Mouse (Mus musculus) brain, embryonic 14.5 days (tissue): ENCODE measurements around the gene Rasal3. TPM values are rescaled to one million over a fixed set of nuclear protein-coding genes. Genes with fewer than 3 reads are reported as not detected.

Experiments used
- DNase-seq: peaks from one replicate; pipeline ENCODE4 v3.0.0-alpha.2; 2011; ENCODE audit warnings: low read depth
- CTCF ChIP-seq: fragments of 200-500 bp; IDR thresholded peaks from 2 replicates; pipeline ENCODE4 v1.5.1; 2012; ENCODE audit warnings: inconsistent platforms, mild to moderate bottlenecking, moderate library complexity, borderline replicate concordance; ENCODE audit not compliant: insufficient read depth, insufficient read length; ENCODE audit errors: extremely low read depth
- POLR2A ChIP-seq: fragments of 200-500 bp; IDR thresholded peaks from 2 replicates; pipeline ENCODE4 v1.6.1; 2012; ENCODE audit warnings: mild to moderate bottlenecking, inconsistent platforms, borderline replicate concordance; ENCODE audit not compliant: poor library complexity, insufficient read depth, insufficient read length, severe bottlenecking; ENCODE audit errors: extremely low read depth
- polyA plus RNA-seq: library from polyadenylated mRNA; depleted of rRNA; stranded (reverse); fragments of >200 nt; gene quantifications from 2 replicates; pipeline ENCODE4 v1.2.3, GENCODE M21; 2012

Rasal3 gene
- polyA plus RNA-seq, 1 experiment = 0.63 TPM

DNA sequence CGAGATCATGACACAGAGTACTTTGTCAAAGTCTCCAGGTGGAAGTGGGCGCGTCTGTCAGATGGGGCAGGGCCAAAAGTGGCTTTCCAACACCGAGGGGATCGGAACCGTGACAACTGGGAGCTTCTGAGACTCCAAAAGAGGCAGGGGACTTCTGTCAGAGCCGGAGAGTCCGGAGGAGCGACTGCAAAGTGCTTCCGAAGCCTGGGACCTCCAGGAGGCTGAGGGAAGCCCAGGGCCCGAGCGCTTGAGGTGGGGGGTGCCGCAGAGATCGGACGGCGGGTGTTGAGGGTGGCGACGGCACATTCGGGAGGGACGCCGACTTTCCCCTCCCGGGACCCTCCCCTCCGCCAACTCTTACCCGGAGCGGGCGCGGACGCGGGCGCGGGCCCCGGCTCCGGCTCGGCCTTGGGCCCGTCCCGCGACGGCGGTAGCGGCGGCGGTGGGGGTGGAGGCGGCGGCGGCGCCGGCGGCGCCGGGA is 39.5 kb downstream of the Rasal3 start:
- DNase-seq = peak; percentile 26
- TF ChIP-seq CTCF (no peak), POLR2A (no peak)

DNA sequence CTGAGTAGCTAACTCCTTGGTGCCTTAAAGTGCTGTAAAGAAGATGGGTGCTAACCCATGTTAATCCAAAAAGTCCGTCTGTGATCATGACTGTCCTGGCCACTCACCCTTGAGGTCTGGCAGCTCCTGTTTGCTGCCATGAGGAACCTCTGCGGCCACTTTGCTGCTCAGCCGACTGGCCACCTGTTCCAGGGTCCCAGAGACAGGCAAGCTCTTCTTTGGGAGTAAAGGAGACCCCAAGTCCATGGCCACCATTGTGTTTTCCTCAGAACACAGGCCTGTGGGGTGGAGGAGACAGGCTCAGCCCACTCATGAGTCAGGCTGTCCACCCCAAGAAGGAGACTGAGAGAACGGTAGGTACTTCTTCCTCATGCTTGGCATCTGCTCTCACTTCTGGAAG is 40.7 kb downstream of the Rasal3 start:
- no peak for TF ChIP-seq POLR2A
- TF ChIP-seq CTCF = no peak
- DNase-seq = no peak

DNA sequence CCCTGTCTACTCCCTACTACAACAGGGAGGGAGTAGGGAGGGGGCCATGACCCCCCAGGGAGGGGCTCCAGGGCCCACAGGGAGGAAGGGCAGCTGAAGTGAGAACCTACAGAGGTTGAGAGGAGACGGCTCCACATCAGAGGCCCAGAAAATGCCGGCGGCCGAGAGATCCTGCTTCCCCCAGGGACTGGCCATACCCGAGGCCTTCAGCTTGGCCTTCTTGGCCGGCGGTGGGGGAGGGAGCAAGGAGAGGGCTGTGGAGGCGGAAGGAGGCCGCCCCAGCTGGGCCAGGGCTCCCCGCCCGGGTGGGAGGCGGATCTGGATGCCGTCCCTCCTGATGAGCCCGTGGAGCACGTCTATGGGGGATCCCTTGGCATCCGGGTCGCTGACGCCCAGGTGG is 43.5 kb downstream of the Rasal3 start:
- DNase-seq = no peak
- TF ChIP-seq CTCF (no peak), POLR2A (no peak)

DNA sequence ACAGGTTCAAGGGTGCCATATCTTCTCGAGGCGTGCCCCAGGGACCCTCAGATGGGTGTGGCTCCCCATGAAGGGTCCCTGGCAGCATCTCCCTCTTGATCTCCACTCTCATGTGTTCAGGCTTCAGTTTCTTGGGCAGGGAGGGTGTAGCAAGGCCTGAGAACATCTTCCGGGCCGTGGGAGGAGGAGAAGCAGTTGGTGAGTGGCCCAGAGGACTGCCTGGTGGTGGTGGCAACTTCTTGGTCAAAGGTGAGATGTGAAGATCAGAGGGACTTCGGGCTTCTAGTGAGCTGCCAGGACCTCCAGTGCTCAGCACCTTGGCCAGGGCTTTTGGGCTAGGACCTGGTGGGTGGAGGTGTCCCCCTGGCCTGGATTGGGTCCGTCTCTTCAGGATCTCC is 44.4 kb downstream of the Rasal3 start:
- no peak for DNase-seq
- no peak for TF ChIP-seq CTCF
- no peak for TF ChIP-seq POLR2A

DNA sequence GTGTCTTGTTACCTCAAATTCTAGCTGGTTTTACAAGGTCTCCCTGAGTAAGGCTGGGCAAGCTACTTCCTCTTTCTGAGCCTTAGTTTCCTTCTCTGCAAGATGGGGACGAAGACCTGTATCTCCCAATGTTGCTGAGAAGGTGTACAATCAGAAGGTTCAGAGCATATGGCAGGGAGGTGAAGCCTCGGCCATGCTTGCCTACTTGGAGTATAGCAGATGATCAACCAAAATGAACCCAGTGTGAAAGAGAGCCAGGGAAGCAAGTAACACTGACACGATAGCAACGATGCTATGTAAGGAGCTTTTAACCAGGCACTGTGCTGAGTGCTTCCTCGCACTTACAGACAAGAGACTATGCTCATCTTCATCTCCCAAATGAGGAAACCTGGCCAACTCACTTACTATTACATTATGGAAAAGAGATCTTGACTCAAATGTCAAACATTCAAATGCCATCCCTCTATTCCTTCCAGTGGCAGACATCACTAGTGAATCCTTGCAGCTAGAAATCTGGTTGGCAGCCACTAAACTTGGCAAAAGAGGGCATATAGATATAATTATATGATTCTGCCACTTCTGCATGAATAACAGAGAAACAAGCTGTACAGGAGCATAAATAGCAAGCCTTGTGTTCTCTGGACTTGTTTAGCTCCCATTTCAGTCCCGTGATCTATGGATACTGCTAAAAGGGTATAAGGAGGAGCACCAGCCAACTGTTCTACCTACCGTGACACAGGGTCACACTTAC is 45.0 kb downstream of the Rasal3 start:
- DNase-seq = no peak
- TF ChIP-seq CTCF = no peak
- TF ChIP-seq POLR2A = no peak

DNA sequence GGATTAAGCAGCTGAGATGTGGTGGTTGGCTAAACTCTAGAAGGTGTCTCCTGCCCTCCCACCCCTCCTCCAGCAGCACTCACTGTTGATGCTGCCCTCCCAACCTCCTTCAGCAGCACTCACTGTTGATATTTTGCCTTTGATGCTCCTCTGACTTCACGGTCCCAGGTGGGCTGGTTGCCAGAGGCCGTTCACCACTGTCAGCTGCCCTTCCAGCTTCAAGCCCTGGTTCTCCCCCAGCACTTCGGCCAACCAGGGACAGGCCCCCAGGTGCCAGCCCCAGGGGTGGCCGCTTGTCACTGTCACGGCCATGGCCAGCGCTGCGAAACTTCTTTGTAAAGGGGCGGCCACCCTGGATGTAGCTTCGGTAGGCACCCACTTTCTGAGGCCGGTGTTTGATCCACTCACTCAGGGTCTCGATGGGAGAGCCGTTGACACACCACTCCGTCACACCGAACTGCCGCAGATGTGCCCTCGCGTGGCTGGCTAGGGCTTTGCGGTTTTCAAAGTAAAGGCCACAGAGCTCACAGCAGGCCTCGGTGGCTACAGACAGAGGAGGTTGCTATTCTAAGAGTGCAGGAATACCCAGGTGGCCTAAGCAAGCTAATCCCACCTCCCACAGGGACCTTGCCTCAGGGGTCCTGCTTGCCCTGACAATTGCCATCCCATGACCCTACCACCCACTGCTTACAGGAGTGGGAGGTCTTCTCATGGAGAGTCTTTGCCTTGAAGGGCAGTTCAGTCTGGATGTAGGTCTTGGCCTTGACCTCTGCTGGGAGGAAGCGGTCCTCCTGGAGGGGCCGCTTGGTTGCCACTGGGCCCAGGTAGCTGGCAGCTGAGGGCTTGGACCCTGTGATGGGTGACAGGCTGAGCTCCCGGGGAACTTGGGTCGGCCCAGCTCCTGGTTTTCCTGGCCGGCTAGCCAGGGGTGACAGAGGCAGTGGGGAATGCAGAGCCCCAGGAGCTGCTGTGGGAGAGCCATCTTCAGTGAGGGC is 46.3 kb downstream of the Rasal3 start:
- no peak for TF ChIP-seq CTCF
- TF ChIP-seq POLR2A = no peak
- DNase-seq = no peak

DNA sequence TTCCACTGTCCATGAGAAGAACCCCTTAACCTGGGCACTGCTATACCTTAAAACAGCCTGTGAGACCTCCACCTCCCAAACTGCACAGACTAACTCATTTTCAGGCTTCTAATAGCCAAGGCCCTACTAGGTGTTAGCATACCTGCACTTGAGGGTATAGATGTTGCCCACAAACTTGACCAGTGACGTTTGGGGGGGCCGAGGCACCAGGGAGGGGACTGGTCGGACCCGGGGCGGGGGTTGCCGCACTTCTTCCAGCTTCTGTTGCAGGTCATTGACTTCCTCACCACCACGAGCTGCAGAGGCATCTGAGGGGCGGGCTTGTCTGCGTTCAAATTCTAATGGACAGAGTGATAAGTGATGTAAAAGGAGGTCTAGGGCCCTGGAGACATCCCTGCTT is 47.1 kb downstream of the Rasal3 start:
- TF ChIP-seq CTCF (no peak), POLR2A (no peak)
- no peak for DNase-seq

DNA sequence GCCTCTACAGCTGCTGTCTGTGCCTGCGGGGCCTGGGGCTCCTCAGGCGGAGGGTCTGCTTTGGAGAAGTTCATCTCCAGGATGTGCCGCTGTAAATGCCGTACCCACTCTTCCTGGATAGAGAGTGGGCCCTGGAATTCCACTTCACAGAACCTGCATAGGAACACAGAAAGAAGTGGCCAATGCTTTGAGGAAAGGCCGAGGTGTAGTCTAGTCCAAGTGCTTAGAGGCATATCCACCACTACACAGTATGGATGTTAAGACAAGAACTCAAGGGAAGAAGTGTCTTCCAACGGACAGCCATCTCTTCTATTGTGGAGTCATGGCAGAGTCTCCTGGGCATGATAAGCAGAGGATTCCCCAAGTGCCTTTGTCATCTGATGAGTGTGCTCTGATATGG is 48.4 kb downstream of the Rasal3 start:
- no peak for TF ChIP-seq POLR2A
- no peak for TF ChIP-seq CTCF
- no peak for DNase-seq

DNA sequence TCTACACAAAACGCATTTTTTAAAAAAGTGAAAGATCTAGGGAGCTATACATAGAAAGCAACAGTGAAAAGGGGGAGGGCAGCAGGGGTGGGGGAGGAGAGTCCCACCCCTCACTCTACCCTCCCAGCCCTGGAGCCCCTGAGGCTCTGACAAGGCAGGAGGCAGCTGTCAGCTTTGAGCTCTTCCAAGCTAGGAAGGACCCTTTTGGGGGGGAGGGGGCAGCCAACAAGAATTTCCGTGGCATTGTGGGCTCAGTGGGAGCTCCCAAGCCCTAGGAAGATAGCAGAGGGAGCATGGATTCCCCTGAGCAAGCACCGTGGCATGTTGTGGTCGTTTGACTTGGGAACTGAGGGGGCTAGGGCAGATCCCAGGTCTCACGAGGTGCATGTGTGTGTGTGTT is 49.2 kb downstream of the Rasal3 start:
- peak; percentile 59 for DNase-seq
- TF ChIP-seq CTCF (no peak), POLR2A (no peak)

DNA sequence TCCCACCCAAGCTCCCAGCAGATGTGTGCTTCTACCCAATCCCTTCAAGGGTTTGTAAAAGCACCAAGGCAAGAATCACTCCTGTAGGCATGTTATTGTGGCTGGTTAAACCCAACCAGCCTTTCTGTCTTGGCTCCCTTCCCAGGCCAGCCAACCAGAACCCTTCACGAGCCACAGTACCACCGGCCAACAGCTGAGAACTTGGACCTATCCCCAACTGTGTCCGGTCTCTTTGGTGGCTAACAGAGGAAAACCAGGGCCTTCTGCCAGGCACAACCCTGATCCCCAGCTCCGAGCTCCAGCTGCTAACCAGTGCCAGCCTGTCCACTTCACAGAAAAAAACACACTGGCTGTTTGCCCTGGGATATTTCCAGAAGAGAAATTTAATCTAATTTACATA is 49.7 kb downstream of the Rasal3 start:
- TF ChIP-seq POLR2A (no peak), CTCF (no peak)
- DNase-seq = peak; percentile 88

DNA sequence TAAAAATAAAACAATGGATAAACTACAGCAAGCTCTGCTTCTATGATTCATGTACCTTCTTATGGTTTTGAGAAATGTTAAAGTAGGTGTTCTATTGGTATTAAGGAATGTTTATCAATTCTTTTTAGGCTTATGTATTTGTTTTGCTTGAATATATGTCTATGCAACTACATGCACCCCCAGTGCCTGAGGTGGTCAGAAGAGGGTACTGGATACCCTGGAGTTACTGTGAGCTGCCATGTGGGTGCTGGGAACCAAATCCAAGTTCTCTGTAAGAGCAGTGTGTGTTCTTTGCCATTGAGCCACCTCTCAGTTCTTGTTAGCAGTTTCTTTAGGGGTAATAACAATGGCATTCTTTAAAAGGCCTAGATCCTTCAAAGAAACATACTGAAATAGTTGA is 51.7 kb downstream of the Rasal3 start:
- DNase-seq = no peak
- TF ChIP-seq POLR2A (no peak), CTCF (no peak)
